Mouse (Mus musculus): Measurements from ENCODE around the gene Bbc3. TPM values are rescaled to one million over a fixed set of nuclear protein-coding genes. Genes with fewer than 3 reads are reported as not detected.

The Bbc3 gene
- total and polyA plus RNA-seq, 3 experiments: 2.9 to 9.3 TPM; not detected in 1

DNA sequence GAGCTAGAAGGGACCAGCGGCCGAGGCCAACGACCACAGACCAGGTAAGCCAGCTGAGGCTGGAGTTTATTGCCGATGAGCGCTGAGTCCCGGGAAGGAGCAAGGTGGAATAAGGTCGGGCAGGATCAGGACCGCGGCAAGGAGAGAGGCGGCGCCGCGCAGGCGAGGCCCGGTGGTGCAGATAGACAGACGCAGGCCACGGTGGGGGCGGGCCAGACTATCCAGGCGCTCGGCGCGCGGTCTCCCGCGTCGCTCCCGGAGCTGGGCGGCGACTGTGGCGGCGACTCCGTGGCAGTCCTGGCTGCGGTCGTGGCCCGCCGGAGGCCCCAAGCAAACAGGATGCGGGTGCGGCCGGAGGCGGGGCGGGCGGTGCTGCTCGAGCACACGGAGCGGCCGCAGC lies 35.5 kb upstream of the Bbc3 start:
- Histone ChIP-seq H3K36me3 (ENCODE audit: control insufficient read depth in 1 of 2, insufficient read depth in 2 of 2, low read length in 2 of 2) (peaks cover 0 to 13% of the 10 kb centered on the region in 2 experiments; a peak in 2 of 4 replicates), H3K9me3 (replicated peaks; ENCODE audit: insufficient read depth, low read length) (no peaks in the 10 kb centered on the region), H3K4me1 (ENCODE audit: control insufficient read depth in 1 of 2, insufficient read depth in 2 of 2, low read length in 2 of 2) (peaks cover 3 to 23% of the 10 kb centered on the region in 2 experiments; a peak in 3 of 4 replicates), H3K27me3 (ENCODE audit: control insufficient read depth in 1 of 2, insufficient read depth in 2 of 2, low read length in 2 of 2) (no peaks in the 10 kb centered on the region), H3K9ac (ENCODE audit: control insufficient read depth, low read depth, low read length, poor library complexity, severe bottlenecking) (peak overlapping the region; percentile 71), H3K27ac (ENCODE audit: control insufficient read depth, low read depth, low read length) (peak overlapping the region; percentile 59), H3K79me2 (ENCODE audit: control insufficient read depth, insufficient read depth, low read length, poor library complexity) (peaks cover 35% of the 10 kb centered on the region), H3K4me3 (ENCODE audit: control insufficient read depth in 1 of 2, insufficient read depth in 1 of 2, low read depth in 2 of 2, low read length in 2 of 2) (peak overlapping the region; percentile 56 to 76)
- TF ChIP-seq POLR2A (IDR thresholded peaks at IDR 0.05; ENCODE audit: control insufficient read depth in 1 of 2, insufficient read depth in 1 of 2, low read depth in 1 of 2, low read length in 2 of 2, poor library complexity in 1 of 2) (0 out of 4 replicates have a peak, but pooled peaks of 1 of the 2 experiments have one; percentile 1), MYC (IDR thresholded peaks at IDR 0.05; ENCODE audit: low read depth, low read length) (0 out of 2 replicates have a peak, but pooled peaks have one; percentile 3), ELF1 (IDR thresholded peaks at IDR 0.05; ENCODE audit: low read depth, low read length) (no peak), NRF1 (IDR thresholded peaks at IDR 0.05; ENCODE audit: insufficient read depth, low read depth, low read length, poor library complexity, severe bottlenecking) (peak; percentile 47; the same call in 1 of the 2 replicates), USF1 (IDR thresholded peaks at IDR 0.05; ENCODE audit: low read depth, low read length) (no peak), GABPA (IDR thresholded peaks at IDR 0.05; ENCODE audit: low read depth, low read length) (no peak), ZMIZ1 (IDR thresholded peaks at IDR 0.05; ENCODE audit: low read depth, low read length) (no peak), JUND (IDR thresholded peaks at IDR 0.05; ENCODE audit: low read depth, low read length) (no peak), USF2 (IDR thresholded peaks at IDR 0.05; ENCODE audit: borderline replicate concordance in 1 of 2, insufficient read depth in 1 of 2, low read depth in 1 of 2, low read length in 2 of 2) (no peak), POLR2AphosphoS2 (IDR thresholded peaks at IDR 0.05; ENCODE audit: low read length) (no peak), CTCF (IDR thresholded peaks at IDR 0.05 in 2 of 3, conservative IDR thresholded peaks at IDR 0.05 in 1 of 3; ENCODE audit: control insufficient read depth in 1 of 3, insufficient read depth in 1 of 3, low read depth in 2 of 3, low read length in 3 of 3, poor library complexity in 1 of 3, severe bottlenecking in 1 of 3) (no peak), NELFE (IDR thresholded peaks at IDR 0.05; ENCODE audit: low read depth, low read length) (no peak; the same call in 1 of the 2 replicates), TAL1 (IDR thresholded peaks at IDR 0.05; ENCODE audit: low read length) (peak; percentile 44), CHD1 (IDR thresholded peaks at IDR 0.05; ENCODE audit: low read depth, low read length) (no peak), HCFC1 (IDR thresholded peaks at IDR 0.05; ENCODE audit: low read depth, low read length) (no peak), CHD2 (IDR thresholded peaks at IDR 0.05; ENCODE audit: low read length) (no peak), SIN3A (IDR thresholded peaks at IDR 0.05; ENCODE audit: low read length) (peak; percentile 47; the same call in 1 of the 2 replicates), ZNF384 (IDR thresholded peaks at IDR 0.05; ENCODE audit: low read depth, low read length) (no peak), EP300 (IDR thresholded peaks at IDR 0.05; ENCODE audit: low read depth in 1 of 2, low read length in 2 of 2) (no peak)
- peak; percentile 78 for DNase-seq (ENCODE audit: low read depth, low spot score)

DNA sequence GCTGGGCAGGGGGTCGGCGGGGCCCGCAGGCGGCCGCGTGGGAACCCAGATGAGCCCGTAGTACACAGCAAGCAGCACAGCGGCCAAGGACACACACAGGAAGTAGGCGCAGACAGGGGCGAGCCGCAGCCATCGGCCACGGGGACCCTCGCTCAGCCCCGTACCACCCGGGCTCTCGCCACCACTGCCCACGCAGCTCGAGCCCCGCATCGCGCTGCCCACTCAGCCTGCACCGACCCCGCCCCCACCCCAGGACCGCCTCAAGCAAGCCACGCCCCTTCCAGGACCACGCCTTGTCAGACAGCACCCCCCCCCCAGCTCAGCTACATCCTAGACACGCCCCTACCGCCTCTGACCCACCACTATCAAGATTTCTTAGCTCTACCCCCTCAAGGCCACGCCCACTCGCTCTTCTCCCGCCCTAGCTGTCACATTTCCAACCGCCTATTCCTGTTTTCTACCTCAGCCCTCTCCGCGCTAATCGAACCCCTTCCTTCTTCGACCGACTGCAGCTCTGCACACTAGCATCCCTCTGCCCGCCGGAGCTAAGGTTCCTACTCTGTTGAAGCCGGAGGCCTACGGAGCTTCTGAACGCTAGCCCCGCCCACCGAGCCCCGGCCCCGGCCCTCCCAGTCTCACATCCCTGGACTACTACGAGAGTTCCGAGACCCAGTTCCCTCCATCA lies 35.0 kb upstream of the Bbc3 start, which contains the start of gene Inafm1:
TSS of gene Inafm1 (minus strand) at position 537 of the 685 bp plus-strand sequence.
- Histone ChIP-seq H3K9me3 (replicated peaks; ENCODE audit: insufficient read depth, low read length) (no peaks in the 10 kb centered on the region), H3K36me3 (ENCODE audit: control insufficient read depth in 1 of 2, insufficient read depth in 2 of 2, low read length in 2 of 2) (peaks cover 0 to 13% of the 10 kb centered on the region in 2 experiments; a peak in 2 of 4 replicates), H3K9ac (ENCODE audit: control insufficient read depth, low read depth, low read length, poor library complexity, severe bottlenecking) (peak within 1 kb of the TSS; percentile 97), H3K27ac (ENCODE audit: control insufficient read depth, low read depth, low read length) (peak within 1 kb of the TSS; percentile 99), H3K4me3 (ENCODE audit: control insufficient read depth in 1 of 2, insufficient read depth in 1 of 2, low read depth in 2 of 2, low read length in 2 of 2) (peak within 1 kb of the TSS; percentile 81 to 88), H3K4me1 (ENCODE audit: control insufficient read depth in 1 of 2, insufficient read depth in 2 of 2, low read length in 2 of 2) (peaks cover 3 to 23% of the 10 kb centered on the region in 2 experiments; a peak in 3 of 4 replicates), H3K27me3 (ENCODE audit: control insufficient read depth in 1 of 2, insufficient read depth in 2 of 2, low read length in 2 of 2) (no peaks in the 10 kb centered on the region), H3K79me2 (ENCODE audit: control insufficient read depth, insufficient read depth, low read length, poor library complexity) (peaks cover 35% of the 10 kb centered on the region)
- DNase-seq (ENCODE audit: low read depth, low spot score): peak; percentile 97
- peak; percentile 38; the same call in 1 of the 2 replicates for TF ChIP-seq TCF12 (IDR thresholded peaks at IDR 0.05; ENCODE audit: low read depth, low read length)
- no peak for TF ChIP-seq GABPA (IDR thresholded peaks at IDR 0.05; ENCODE audit: low read depth, low read length)
- no peak for TF ChIP-seq MEF2A (IDR thresholded peaks at IDR 0.05; ENCODE audit: extremely low read depth, insufficient replicate concordance, low read depth, low read length, poor library complexity, severe bottlenecking)
- TF ChIP-seq NRF1 (IDR thresholded peaks at IDR 0.05; ENCODE audit: insufficient read depth, low read depth, low read length, poor library complexity, severe bottlenecking): no peak
- TF ChIP-seq SIN3A (IDR thresholded peaks at IDR 0.05; ENCODE audit: low read length): peak; percentile 2
- 0 out of 2 replicates have a peak, but pooled peaks have one; percentile 25 for TF ChIP-seq MYC (IDR thresholded peaks at IDR 0.05; ENCODE audit: low read depth, low read length)
- TF ChIP-seq ZNF384 (IDR thresholded peaks at IDR 0.05; ENCODE audit: low read depth, low read length): no peak
- TF ChIP-seq HCFC1 (IDR thresholded peaks at IDR 0.05; ENCODE audit: low read depth, low read length): 0 out of 2 replicates have a peak, but pooled peaks have one; percentile 6
- no peak for TF ChIP-seq UBTF (IDR thresholded peaks at IDR 0.05; ENCODE audit: borderline replicate concordance, insufficient read depth, low read depth, low read length)
- TF ChIP-seq USF2 (IDR thresholded peaks at IDR 0.05; ENCODE audit: borderline replicate concordance in 1 of 2, insufficient read depth in 1 of 2, low read depth in 1 of 2, low read length in 2 of 2): no peak
- TF ChIP-seq MAFK (IDR thresholded peaks at IDR 0.05; ENCODE audit: borderline replicate concordance, low read depth, low read length): no peak
- peak; percentile 39; the same call in 1 of the 2 replicates for TF ChIP-seq NELFE (IDR thresholded peaks at IDR 0.05; ENCODE audit: low read depth, low read length)
- TF ChIP-seq CHD2 (IDR thresholded peaks at IDR 0.05; ENCODE audit: low read length): no peak
- no peak; the same call in 1 of the 2 replicates for TF ChIP-seq SMC3 (IDR thresholded peaks at IDR 0.05; ENCODE audit: low read depth, low read length)
- no peak for TF ChIP-seq KAT2A (conservative IDR thresholded peaks at IDR 0.05; ENCODE audit: low read depth, low read length)
- TF ChIP-seq JUND (IDR thresholded peaks at IDR 0.05; ENCODE audit: low read depth, low read length): no peak
- peak; percentile 48 to 58; a peak in 2 of 4 replicates for TF ChIP-seq POLR2A (IDR thresholded peaks at IDR 0.05; ENCODE audit: control insufficient read depth in 1 of 2, insufficient read depth in 1 of 2, low read depth in 1 of 2, low read length in 2 of 2, poor library complexity in 1 of 2)
